Mouse (Mus musculus) E14TG2a.4 (cell line): ENCODE measurements around the gene Vamp5.

Experiments
- CTCF ChIP-seq: conservative IDR thresholded peaks from 2 replicates; pipeline ENCODE4 v1.5.1; 2014; ENCODE audit warnings: low read length
- NANOG ChIP-seq: IDR thresholded peaks from 2 replicates; pipeline ENCODE4 v1.6.1; 2014; ENCODE audit warnings: borderline replicate concordance, low read length, mixed read lengths
- POU5F1 ChIP-seq: IDR thresholded peaks from 2 replicates; pipeline ENCODE4 v1.6.1; 2014; ENCODE audit warnings: low read length, borderline replicate concordance

- TF ChIP-seq CTCF (no peak), NANOG (no peak), POU5F1 (no peak)
Observed at GRCm38 (mm10) chr6:72371147-72371546, 9.1 kb downstream of the Vamp5 start.
